Mouse (Mus musculus) heart, adult 2 months (tissue): ENCODE measurements around the gene Mdga1.

Experiments used
- CTCF ChIP-seq: fragments of 200-600 bp; IDR thresholded peaks from 2 replicates; pipeline ENCODE4 v1.8.1; 2022; ENCODE audit warnings: antibody characterized with exemption, mild to moderate bottlenecking, moderate library complexity
- EP300 ChIP-seq: fragments of 200-500 bp; IDR thresholded peaks from 2 replicates; pipeline ENCODE4 v1.6.1; 2011; ENCODE audit warnings: low read depth, low read length, control low read depth; ENCODE audit not compliant: insufficient read depth
- POLR2A ChIP-seq: fragments of 200-500 bp; IDR thresholded peaks from 2 replicates; pipeline ENCODE4 v1.6.1; 2011; ENCODE audit warnings: mild to moderate bottlenecking, low read depth, low read length, control low read depth; ENCODE audit not compliant: insufficient read depth

DNA sequence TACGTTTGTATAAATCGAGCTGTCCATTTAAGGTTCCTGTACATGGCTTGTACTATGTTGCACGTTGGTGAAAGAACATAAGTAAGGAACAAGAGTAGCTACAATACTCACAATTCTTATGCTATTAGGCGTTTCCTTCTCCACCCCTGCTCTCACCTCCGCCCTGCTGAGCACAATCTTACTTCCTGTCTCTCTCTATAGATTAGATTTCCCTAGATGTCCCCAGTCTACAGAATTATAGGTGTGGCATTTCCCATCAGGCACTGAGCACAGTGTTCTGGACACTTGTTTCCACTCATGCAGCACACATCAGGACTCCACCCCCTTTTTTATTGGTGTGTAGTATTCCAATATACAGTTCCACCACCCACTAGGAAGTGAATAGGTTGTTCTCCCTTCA lies 19.8 kb upstream of the Mdga1 start:
- TF ChIP-seq CTCF (no peak), POLR2A (no peak), EP300 (no peak)
